Mouse (Mus musculus) bone marrow, adult 2 months (tissue): ENCODE measurements around the gene Fam234b. TPM values are rescaled to one million over a fixed set of nuclear protein-coding genes. Genes with fewer than 3 reads are reported as not detected.
A peak's percentile ranks its signal among the peaks of the same experiment; 100 is the strongest.

Source experiments
- H3K27ac ChIP-seq: fragments of 200-500 bp; 2 replicates; pipeline ENCODE4 v1.5.1; 2012; ENCODE audit warnings: low read depth, mild to moderate bottlenecking, control low read depth, inconsistent platforms, low read length; ENCODE audit not compliant: control insufficient read depth, poor library complexity, insufficient read depth
- H3K4me1 ChIP-seq: fragments of 200-500 bp; 2 replicates; pipeline ENCODE4 v1.6.1; 2011; ENCODE audit warnings: low read length; ENCODE audit not compliant: control insufficient read depth, insufficient read depth
- H3K4me3 ChIP-seq: fragments of 200-500 bp; replicated peaks from 2 replicates; pipeline ENCODE3; 2011; ENCODE audit warnings: mild to moderate bottlenecking, low read depth, low read length, control low read depth; ENCODE audit not compliant: control insufficient read depth
- CTCF ChIP-seq: fragments of 200-500 bp; IDR thresholded peaks from 2 replicates; pipeline ENCODE4 v1.5.1; 2011; ENCODE audit warnings: low read length, control low read depth; ENCODE audit not compliant: control insufficient read depth, insufficient read depth
- POLR2A ChIP-seq: fragments of 200-500 bp; IDR thresholded peaks from 2 replicates; pipeline ENCODE4 v1.6.1; 2011; ENCODE audit warnings: low read depth, mild to moderate bottlenecking, control low read depth, low read length, borderline replicate concordance; ENCODE audit not compliant: control insufficient read depth
- WGBS: fragments of 180-500 bp; shearing (Covaris S2); methylation state at CpG from one replicate; pipeline ENCODE4 v1.1.7; 2018; 5-methylcytosine and 5-hydroxymethylcytosine counted together
- polyA plus RNA-seq: library from polyadenylated mRNA; stranded (reverse); fragments of >200 nt; gene quantifications from 2 replicates; pipeline ENCODE4 v1.2.4, GENCODE M21; 2011; ENCODE audit warnings: low replicate concordance; ENCODE audit not compliant: missing spikeins, insufficient read depth, insufficient read length

Gene Fam234b
- polyA plus RNA-seq, 1 experiment, result 28.7 TPM

DNA sequence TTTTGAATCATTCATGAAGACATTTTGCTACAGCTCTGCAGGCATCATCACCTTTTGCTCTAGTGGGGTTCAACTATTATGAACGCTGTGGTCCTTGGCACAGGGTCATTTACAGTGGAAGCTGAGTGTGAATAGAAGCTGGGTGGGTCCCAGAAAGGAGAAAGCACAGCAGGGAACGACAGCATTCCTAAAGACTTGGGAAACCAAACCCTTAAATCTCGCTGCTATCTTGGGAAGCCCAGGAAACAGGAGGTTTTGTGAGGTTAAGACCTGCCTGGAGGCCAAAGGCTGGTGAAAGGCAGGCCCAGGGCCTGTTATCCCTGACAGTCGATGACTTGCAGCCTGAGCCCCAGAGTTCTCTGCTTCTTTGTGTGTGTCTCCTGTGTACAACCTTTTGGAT is 40.4 kb downstream of the Fam234b start:
- 86% methylated on average over 4 of the region's 4 CpGs for WGBS
- Histone ChIP-seq H3K4me3 (no peak overlapping the region), H3K4me1 (peaks cover 2% of the 10 kb centered on the region; the same call in 1 of the 2 replicates), H3K27ac (no peak overlapping the region)
- TF ChIP-seq POLR2A (no peak), CTCF (no peak)

DNA sequence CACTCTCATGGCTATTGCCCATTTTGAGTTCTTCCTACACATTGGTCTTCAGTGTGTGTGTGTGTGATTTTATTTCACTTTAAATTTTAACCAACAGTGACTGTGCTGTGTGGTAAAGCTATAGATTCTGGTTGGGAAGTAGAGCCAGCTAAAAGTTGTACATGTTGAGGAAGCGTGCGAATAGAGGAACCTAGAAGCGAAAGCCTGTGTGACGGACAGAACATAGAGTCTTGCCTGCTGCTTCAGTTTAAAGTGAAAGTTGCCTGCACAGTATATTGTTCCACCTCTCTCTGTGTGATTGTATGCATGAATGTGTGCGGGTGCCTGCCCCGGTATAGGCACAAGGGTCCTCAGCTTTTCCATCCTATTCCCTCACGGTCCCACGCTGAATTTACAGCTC is 42.6 kb downstream of the Fam234b start:
- Histone ChIP-seq H3K4me3 (no peak overlapping the region), H3K4me1 (peaks cover 2% of the 10 kb centered on the region; the same call in 1 of the 2 replicates), H3K27ac (no peak overlapping the region)
- 28% methylated on average over 8 of the region's 8 CpGs for WGBS
- TF ChIP-seq POLR2A (no peak), CTCF (no peak)

DNA sequence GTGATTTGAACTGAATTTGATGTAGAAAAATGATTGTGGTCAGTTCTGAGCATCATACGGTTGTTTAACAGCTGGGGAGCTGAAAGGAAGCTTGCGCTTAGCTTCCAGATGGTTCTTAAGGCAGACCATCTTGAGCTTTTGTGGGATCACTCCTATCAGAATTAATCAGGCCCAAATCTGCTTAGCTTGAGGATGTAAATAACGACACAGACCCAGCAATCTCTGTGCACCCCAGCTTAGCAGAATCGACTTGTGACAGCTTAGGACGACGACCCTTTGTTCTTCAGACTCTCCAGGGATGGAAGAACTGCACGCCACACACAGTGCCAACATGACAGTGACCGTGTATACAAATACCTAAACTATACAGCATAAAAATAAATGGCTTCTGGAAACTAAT is 47.8 kb downstream of the Fam234b start:
- no peak overlapping the region for H3K27ac ChIP-seq
- no peak overlapping the region for H3K4me3 ChIP-seq
- WGBS, result 74% methylated on average over 8 of the region's 8 CpGs
- TF ChIP-seq POLR2A (no peak), CTCF (no peak)
- no peaks in the 10 kb centered on the region for H3K4me1 ChIP-seq

DNA sequence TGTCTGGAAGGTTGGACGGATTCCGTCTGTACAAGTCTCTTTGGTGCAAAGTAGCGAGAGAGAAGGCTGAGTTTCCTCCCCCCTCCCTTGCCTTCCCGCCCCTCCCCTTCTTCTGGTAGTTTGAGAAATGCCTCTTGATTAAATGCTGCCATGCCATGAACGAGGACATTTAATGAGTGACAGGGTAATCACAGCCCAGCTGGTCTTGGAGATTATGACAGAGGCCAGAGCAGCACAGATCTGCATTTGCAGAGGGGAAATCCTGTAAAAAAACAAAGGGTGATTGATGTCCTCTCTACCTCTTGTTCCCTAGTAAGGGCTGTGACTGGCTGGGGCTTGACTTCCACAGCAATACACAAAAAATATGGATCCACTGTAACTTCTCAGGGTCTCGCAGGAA is 50.1 kb downstream of the Fam234b start:
- Histone ChIP-seq H3K4me1 (no peaks in the 10 kb centered on the region; the same call in 1 of the 2 replicates), H3K4me3 (no peak overlapping the region), H3K27ac (no peak overlapping the region)
- no peak for TF ChIP-seq POLR2A
- no peak for TF ChIP-seq CTCF
- WGBS, result 58% methylated on average over 6 of the region's 6 CpGs

DNA sequence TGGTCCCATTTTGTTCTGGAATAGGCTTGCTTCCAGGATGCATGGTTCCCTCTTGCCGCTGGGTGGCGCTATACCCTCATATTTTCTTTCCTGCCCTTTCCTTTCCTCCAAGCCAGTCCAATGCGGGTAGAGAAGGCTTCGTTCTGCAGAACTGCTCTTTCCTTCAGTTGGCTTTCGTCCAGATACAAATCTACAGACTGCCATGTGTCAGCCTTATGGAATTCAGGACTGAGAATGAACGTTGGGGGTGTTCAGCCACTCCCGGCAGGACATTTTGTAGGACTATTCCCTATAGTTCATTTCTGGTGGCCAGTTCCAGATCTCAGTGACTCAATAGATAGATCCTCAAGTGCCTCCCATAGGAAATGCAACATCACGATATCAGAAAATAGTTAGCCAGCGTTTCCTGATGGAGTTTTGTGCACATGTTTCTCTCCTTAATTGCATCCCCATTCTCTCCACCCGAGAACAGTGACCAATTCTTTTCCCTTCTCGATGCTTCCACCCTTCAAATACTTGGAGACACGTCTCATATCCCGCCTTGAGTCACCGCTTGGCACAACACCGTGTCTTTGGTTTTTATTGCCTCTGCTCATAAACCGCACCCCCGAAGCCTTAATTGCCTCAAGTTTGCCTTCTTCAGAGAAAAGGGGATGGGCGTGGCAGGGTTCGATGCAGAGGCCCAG is 52.2 kb downstream of the Fam234b start:
- Histone ChIP-seq H3K4me1 (no peaks in the 10 kb centered on the region; the same call in 1 of the 2 replicates), H3K27ac (no peak overlapping the region), H3K4me3 (no peak overlapping the region)
- 30% methylated on average over 19 of the region's 19 CpGs for WGBS
- peak; percentile 76 for TF ChIP-seq CTCF
- no peak for TF ChIP-seq POLR2A

DNA sequence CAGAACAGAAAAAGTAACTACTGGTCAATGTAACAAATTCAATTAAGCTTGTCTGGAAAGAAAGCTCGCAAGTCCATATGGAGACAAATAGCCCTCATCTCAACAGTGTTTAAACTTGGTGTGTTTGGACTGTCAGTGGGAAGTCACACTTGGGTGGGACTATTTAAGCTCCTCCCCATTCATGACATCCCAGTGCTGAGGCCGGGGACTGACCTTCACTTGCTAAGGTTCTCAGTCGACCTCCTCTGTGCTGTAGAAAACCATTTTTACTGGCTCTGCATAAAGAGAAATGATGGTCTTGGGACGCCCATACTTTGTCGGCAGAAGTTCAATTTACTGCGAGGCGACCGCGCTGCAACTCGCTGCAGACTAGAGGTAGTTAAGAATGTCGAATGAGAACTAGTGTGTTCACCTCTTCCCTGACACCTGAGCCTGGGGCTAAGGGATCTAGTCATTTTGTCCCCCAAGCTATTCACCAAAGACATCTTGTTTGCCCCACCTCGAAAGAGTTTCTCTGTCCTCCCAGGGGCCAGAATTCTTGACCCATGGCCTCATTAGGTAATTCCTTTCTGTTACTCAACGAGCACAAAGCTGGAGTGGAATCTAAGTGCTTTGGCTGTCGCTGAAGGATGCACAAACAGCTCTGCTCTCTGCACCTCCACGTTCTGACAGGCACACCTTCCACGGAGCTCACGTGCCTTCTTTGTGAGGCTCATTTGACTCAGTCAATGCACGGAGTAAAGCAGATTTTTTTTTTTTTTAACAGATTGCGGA is 53.3 kb downstream of the Fam234b start:
- Histone ChIP-seq H3K4me1 (no peaks in the 10 kb centered on the region; the same call in 1 of the 2 replicates), H3K4me3 (no peak overlapping the region), H3K27ac (no peak overlapping the region; the same call in 1 of the 2 replicates)
- no peak for TF ChIP-seq POLR2A
- no peak for TF ChIP-seq CTCF
- 77% methylated on average over 19 of the region's 19 CpGs for WGBS

DNA sequence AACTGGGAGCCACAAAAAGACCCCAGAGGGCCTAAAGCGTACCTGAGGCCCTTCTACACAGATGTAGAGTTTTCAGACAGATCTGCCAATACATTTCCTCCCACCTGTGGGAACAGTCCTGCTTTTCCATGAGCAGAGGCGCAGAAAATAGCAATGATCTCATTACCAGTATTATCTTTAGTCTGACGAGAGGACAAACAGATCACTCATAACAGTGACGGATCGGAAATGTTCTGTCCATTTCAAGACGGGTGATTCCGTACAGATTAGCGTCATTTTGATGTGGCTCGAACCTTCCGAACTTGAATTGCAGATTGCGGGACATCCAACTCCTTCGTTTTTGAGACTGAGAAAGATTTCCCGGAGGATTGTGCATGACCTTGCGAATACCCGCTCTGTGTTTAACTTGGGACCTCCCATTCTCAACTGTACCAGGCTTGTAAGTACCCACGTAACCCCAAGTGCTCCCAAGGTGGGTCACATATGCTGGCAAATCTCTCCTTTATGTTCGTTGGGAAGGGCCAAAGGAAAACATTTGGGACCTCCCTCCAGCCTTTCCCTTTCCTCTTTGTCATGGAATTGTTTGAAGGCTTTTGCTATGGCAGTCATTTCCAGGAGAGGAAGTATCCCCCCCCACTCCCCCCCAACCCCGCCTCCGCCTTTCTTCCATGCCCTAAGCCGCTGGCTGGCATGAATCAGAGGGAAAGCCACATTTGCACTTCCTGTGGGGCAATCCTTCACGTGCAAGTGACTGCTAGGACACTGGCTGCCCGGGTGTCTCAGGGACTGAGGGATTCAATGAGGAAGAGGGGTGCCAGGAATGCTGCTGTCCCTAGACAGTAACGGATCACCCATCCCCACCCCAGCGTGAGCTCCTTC is 54.3 kb downstream of the Fam234b start:
- Histone ChIP-seq H3K4me1 (no peaks in the 10 kb centered on the region; the same call in 1 of the 2 replicates), H3K4me3 (no peak overlapping the region), H3K27ac (no peak overlapping the region)
- TF ChIP-seq POLR2A (no peak), CTCF (no peak)
- WGBS, result 55% methylated on average over 24 of the region's 24 CpGs

DNA sequence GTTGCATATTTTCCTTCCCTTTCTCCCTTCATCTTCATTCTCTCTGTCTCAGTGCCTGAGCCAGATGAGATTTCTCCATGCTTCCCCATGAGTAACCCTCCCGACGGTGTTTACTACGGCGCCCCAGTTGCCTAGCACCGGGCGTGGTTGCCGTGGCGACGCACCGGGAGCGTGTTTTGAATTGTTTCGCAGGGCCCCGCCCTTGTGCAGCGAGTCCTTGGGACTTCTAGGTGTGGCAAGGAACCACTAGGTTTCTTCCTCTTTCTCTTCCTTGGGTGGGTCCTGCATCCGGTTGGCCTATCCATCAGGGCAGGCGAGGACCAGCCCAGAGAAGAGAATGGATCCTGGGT is 54.9 kb downstream of the Fam234b start:
- Histone ChIP-seq H3K4me3 (no peak overlapping the region), H3K4me1 (no peaks in the 10 kb centered on the region; the same call in 1 of the 2 replicates), H3K27ac (no peak overlapping the region)
- 6% methylated on average over 16 of the region's 16 CpGs for WGBS
- TF ChIP-seq POLR2A (no peak), CTCF (no peak)
